Mouse (Mus musculus) CD4-positive helper T cell, adult 2 months (primary cell): ENCODE data around the gene Kcnip2.
"Not testable (repeated sequence)": the region's sequence is repeated elsewhere in the genome, so short reads cannot be mapped to it uniquely, and the experiment has no call there.

Experiments used
- DNase-seq: peaks from one replicate; pipeline ENCODE4 v3.0.0-alpha.2; 2012; ENCODE audit warnings: low read depth, missing footprints, low spot score

Gene Kcnip2

GRCm38 (mm10) chr19:45812115-45812514 lies 3.7 kb downstream of the Kcnip2 start:
- DNase-seq: peak; percentile 70

GRCm38 (mm10) chr19:45811028-45811674 lies 4.7 kb downstream of the Kcnip2 start:
- no peak for DNase-seq

- DNase-seq: peak; percentile 58
These were observed 8.1 kb downstream of the Kcnip2 start for GRCm38 (mm10) chr19:45807732-45808131.

- not testable (repeated sequence) for DNase-seq
These were observed 10.0 kb downstream of the Kcnip2 start for GRCm38 (mm10) chr19:45805817-45806216.

GRCm38 (mm10) chr19:45804593-45805368 lies 11.1 kb downstream of the Kcnip2 start:
- peak; percentile 76 for DNase-seq

GRCm38 (mm10) chr19:45803408-45803807 lies 12.5 kb downstream of the Kcnip2 start:
- no peak for DNase-seq

GRCm38 (mm10) chr19:45802702-45803101 lies 13.2 kb downstream of the Kcnip2 start:
- DNase-seq: no peak

- peak; percentile 75 for DNase-seq
These were observed 19.0 kb downstream of the Kcnip2 start for GRCm38 (mm10) chr19:45796879-45797278.

GRCm38 (mm10) chr19:45796061-45796556 lies 19.8 kb downstream of the Kcnip2 start:
- DNase-seq: peak; percentile 90

- no peak for DNase-seq
These were observed 20.4 kb downstream of the Kcnip2 start for GRCm38 (mm10) chr19:45795406-45795944.

GRCm38 (mm10) chr19:45794718-45795117 lies 21.1 kb downstream of the Kcnip2 start:
- DNase-seq: no peak

GRCm38 (mm10) chr19:45792404-45792803 lies 23.5 kb downstream of the Kcnip2 start:
- no peak for DNase-seq

GRCm38 (mm10) chr19:45789888-45790874 lies 25.7 kb downstream of the Kcnip2 start:
- DNase-seq: peak; percentile 74

GRCm38 (mm10) chr19:45789365-45789764 lies 26.5 kb downstream of the Kcnip2 start:
- no peak for DNase-seq

- DNase-seq: no peak
These were observed 27.5 kb downstream of the Kcnip2 start for GRCm38 (mm10) chr19:45788337-45788736.

GRCm38 (mm10) chr19:45787450-45787849 lies 28.4 kb downstream of the Kcnip2 start:
- no peak for DNase-seq

- no peak for DNase-seq
These were observed 30.4 kb downstream of the Kcnip2 start for GRCm38 (mm10) chr19:45785470-45785869.

GRCm38 (mm10) chr19:45783933-45784576 lies 31.8 kb downstream of the Kcnip2 start:
- no peak for DNase-seq

GRCm38 (mm10) chr19:45783181-45783932 lies 32.5 kb downstream of the Kcnip2 start, which contains the start of gene Mgea5:
Gene Mgea5, minus strand, starts transcription at chr19:45783837.
- peak; percentile 100 for DNase-seq
